Mouse (Mus musculus) forebrain, embryonic 14.5 days (tissue): ENCODE data around the gene Wnt2b. TPM values are rescaled to one million over a fixed set of nuclear protein-coding genes. Genes with fewer than 3 reads are reported as not detected.

Experiments used
- polyA plus RNA-seq: library from polyadenylated mRNA; unstranded; fragments of >200 nt; fragmentation: Nextera tagmentation; extraction: Ambion mirVana; gene quantifications from 2 replicates; pipeline ENCODE4 v1.2.1, GENCODE M21; 2014

Gene Wnt2b
- polyA plus RNA-seq, 1 experiment from 2014 or later: 0.38 TPM

Other genes with a start within 250 kb of the Wnt2b start
- gene Ppm1j, start 180.9 kb downstream of the Wnt2b start, polyA plus RNA-seq: 0.62 and 0.69 TPM in 2 replicates
- gene Fam19a3, start 180.1 kb downstream of the Wnt2b start, polyA plus RNA-seq: 0.05 and 0.06 TPM in 2 replicates
- gene Rhoc, start 173.5 kb downstream of the Wnt2b start, polyA plus RNA-seq: 53.3 and 62.4 TPM in 2 replicates
- gene Mov10, start 143.4 kb downstream of the Wnt2b start, polyA plus RNA-seq: 4.7 and 4.9 TPM in 2 replicates
- gene St7l, start 97.9 kb downstream of the Wnt2b start, polyA plus RNA-seq: 37.8 and 38.3 TPM in 2 replicates
- gene Capza1, start 97.4 kb downstream of the Wnt2b start, polyA plus RNA-seq: 207 and 217 TPM in 2 replicates
- 42.8 and 51.3 TPM in 2 replicates for gene Cttnbp2nl, start 91.2 kb upstream of the Wnt2b start, polyA plus RNA-seq
- gene 4930564D02Rik, start 104.9 kb upstream of the Wnt2b start, polyA plus RNA-seq: not detected in 2 replicates